Mouse (Mus musculus): ENCODE measurements around the gene Pik3c2g.

DNA sequence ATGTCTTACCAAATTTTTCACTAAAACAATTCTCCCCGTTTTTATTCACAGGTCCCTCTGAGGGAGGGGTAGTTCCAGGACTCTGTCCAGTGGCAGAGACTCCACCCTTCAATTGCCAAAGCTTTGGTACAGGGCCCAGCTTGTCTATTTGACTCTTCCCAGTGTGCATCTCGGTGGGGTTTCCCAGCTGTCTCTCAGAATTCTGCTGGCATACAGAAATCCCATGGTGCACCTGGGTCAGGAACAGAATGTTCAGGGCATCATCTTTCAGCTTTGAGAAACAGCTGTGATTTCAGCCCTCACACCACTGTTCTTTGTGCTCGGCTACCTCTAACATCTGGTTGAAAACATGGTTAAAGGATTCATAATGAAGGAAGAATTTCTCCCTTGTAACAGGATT, 376.8 kb downstream of the Pik3c2g start:
- TF ChIP-seq CTCF (IDR thresholded peaks at IDR 0.05; ENCODE audit: low read depth, low read length) (no peak), POLR2AphosphoS5 (IDR thresholded peaks at IDR 0.05; ENCODE audit: insufficient replicate concordance, low read depth, low read length) (no peak)

All from G1E (cell line).